Mouse (Mus musculus) left cerebral cortex, adult 2 months (tissue): Measurements from ENCODE around the gene Nlrc5. TPM values are rescaled to one million over a fixed set of nuclear protein-coding genes. Genes with fewer than 3 reads are reported as not detected.
A peak's percentile ranks its signal among the peaks of the same experiment; 100 is the strongest.

ENCODE experiments used
- DNase-seq, 2 experiments: peaks; one replicate each; pipeline ENCODE4 v3.0.0; 2021 to 2022; ENCODE audit warnings: low spot score in 2 of 2, mixed read lengths in 1 of 2; ENCODE audit errors: extremely low spot score in 1 of 2
- H3K27ac ChIP-seq: fragments of 200-600 bp; 2 replicates; pipeline ENCODE4 v1.8.1; 2022
- H3K4me3 ChIP-seq: fragments of 200-600 bp; 2 replicates; pipeline ENCODE4 v1.8.1; 2022
- CTCF ChIP-seq: fragments of 200-600 bp; IDR thresholded peaks from 2 replicates; pipeline ENCODE4 v1.8.1; 2022; ENCODE audit warnings: antibody characterized with exemption, mild to moderate bottlenecking, moderate library complexity
- intact Hi-C: fragments of 180-260 bp; cut with DNase I; formaldehyde crosslinking; loops from one replicate; pipeline ENCODE4 v1.15.1; 2025
- long read RNA-seq, 2 experiments: library from polyadenylated mRNA; stranded (forward); transcript quantifications; one replicate each; pipeline ENCODE4 v2.0.0; 2021; ENCODE audit warnings: borderline mapping rate in 2 of 2
- total RNA-seq, 2 experiments: library from RNA; stranded (reverse); gene quantifications; 2 replicates each; pipeline ENCODE4 v1.2.3; 2021

The Nlrc5 gene
- under 1 TPM; 0.51 to 0.59 TPM for total RNA-seq
- long read RNA-seq, experiment 1, result 0 reads
- long read RNA-seq, experiment 2, partial matches to known transcripts, result 1 of 1 reads
- long read RNA-seq, experiment 2, other reads (novel, unspliced or antisense), result 0 of 1 reads

GRCm38 (mm10) chr8:94433981-94434466, at the start of gene Nlrc5:
Nlrc5 (plus strand) TSS chr8:94434356.
- H3K4me3 ChIP-seq, result peak within 1 kb of the TSS; percentile 57
- intact Hi-C loops, result no loop called here
- no peak; the same call in 1 of the 2 replicates for TF ChIP-seq CTCF
- peak; percentile 32 to 47 for DNase-seq
- no peak within 1 kb of the TSS for H3K27ac ChIP-seq

- no peak for TF ChIP-seq CTCF
- Histone ChIP-seq H3K4me3 (peak overlapping the region; percentile 74), H3K27ac (peak overlapping the region; percentile 100)
- DNase-seq, result no peak
- intact Hi-C loops, result loop anchor here (5.0 kb wide), 1 partner anchor 317 kb away; no protein-coding TSS in a partner anchor
These were observed 48.5 kb upstream of the Nlrc5 start for GRCm38 (mm10) chr8:94385506-94386213.

DNA sequence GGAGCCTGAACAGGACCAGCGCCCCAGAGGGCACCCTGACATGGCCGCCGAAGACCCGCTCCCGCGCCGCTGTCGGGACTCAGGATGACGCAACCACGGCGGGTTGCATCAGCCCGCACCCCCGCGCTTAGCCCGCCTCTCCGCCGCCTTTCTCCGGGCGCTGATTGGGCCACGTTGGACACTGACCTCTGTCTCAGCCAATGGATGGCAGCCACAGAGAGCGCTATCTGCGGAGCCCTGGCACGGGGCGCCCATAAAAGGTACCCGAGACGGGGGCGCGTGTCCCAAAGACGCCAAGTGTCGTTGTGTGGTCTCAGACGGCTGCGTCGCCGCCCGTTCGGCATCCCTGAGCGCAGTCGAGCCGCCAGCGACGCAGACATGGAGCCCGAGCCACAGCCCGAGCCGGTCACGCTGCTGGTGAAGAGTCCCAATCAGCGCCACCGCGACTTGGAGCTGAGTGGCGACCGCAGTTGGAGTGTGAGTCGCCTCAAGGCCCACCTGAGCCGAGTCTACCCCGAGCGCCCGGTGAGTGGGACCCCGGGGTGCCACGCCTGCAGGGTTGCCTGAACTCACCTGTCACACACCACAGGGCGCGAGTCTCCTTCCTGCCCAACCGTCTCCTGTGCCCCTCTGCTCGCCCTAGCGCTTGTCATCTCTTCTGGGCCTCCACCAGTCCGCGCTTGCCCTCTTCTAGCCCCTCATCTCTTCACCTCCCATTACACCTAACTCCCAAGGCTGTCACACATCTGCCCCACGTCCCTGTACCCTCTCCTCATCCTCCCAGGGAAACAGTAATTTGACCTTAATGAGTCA, 47.7 kb upstream of the Nlrc5 start, which contains the start of gene Herpud1:
Herpud1 (plus strand) TSS at position 225 of the 813 bp plus-strand sequence.
- peak; percentile 99 for DNase-seq
- TF ChIP-seq CTCF, result no peak
- intact Hi-C loops, result loop anchor here (5.0 kb wide), 1 partner anchor 316 kb away; no protein-coding TSS in a partner anchor
- peak within 1 kb of the TSS; percentile 100 for H3K27ac ChIP-seq
- H3K4me3 ChIP-seq, result peak within 1 kb of the TSS; percentile 74

- H3K27ac ChIP-seq, result peak overlapping the region; percentile 100
- H3K4me3 ChIP-seq, result peak overlapping the region; percentile 74
- DNase-seq, result peak; percentile 66 to 74
- intact Hi-C loops, result loop anchor here (5.0 kb wide), 1 partner anchor 315 kb away; no protein-coding TSS in a partner anchor
- TF ChIP-seq CTCF, result no peak; the same call in 1 of the 2 replicates
These were observed 47.0 kb upstream of the Nlrc5 start for GRCm38 (mm10) chr8:94387027-94387684.

DNA sequence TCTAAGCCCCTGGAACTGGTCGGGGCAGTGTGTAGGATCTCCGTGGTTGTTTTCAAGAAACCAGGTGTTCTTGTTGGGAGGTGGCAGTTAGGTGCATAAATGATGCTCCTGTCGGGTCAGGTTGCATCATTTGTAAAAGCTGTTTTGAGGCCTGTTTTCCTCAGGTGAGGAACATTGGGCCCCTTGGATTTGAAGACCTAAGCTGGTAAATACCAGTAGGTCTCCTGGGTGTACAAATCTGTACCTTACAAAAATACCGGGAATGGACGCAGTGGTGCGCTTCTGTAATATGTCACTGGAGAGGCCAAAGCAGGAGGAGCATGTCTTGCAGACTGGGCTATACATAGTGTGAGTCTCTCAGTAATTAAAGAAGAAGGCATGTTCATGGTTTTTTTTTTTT, 46.4 kb upstream of the Nlrc5 start:
- Histone ChIP-seq H3K4me3 (peak overlapping the region; percentile 74), H3K27ac (peak overlapping the region; percentile 100)
- no peak for DNase-seq
- TF ChIP-seq CTCF, result no peak
- intact Hi-C loops, result loop anchor here (2.0 to 5.0 kb wide), 2 partner anchors 45 to 315 kb away; no protein-coding TSS in a partner anchor

- intact Hi-C loops, result loop anchor here (2.0 to 5.0 kb wide), 2 partner anchors 47 to 313 kb away; no protein-coding TSS in a partner anchor
These were observed 44.6 kb upstream of the Nlrc5 start for GRCm38 (mm10) chr8:94389531-94389930.

GRCm38 (mm10) chr8:94390429-94390828, 43.7 kb upstream of the Nlrc5 start:
- intact Hi-C loops, result no loop called here
- no peak overlapping the region for H3K4me3 ChIP-seq
- no peak for DNase-seq
- H3K27ac ChIP-seq, result no peak overlapping the region
- no peak for TF ChIP-seq CTCF

More at GRCm38 (mm10) chr8:94389531-94389930, 44.6 kb upstream of the Nlrc5 start:
- Histone ChIP-seq H3K4me3 (no peak overlapping the region), H3K27ac (no peak overlapping the region)
- TF ChIP-seq CTCF, result no peak
- no peak for DNase-seq

- intact Hi-C loops, result no loop called here
- no peak for TF ChIP-seq CTCF
- H3K27ac ChIP-seq, result no peak overlapping the region
- DNase-seq, result no peak
- H3K4me3 ChIP-seq, result no peak overlapping the region
These were observed 43.2 kb upstream of the Nlrc5 start for GRCm38 (mm10) chr8:94390910-94391309.

GRCm38 (mm10) chr8:94392147-94392546, 42.0 kb upstream of the Nlrc5 start:
- TF ChIP-seq CTCF, result peak; percentile 48
- intact Hi-C loops, result no loop called here
- peak; percentile 32 to 36 for DNase-seq
- Histone ChIP-seq H3K4me3 (no peak overlapping the region), H3K27ac (no peak overlapping the region)

GRCm38 (mm10) chr8:94392648-94393047, 41.5 kb upstream of the Nlrc5 start:
- DNase-seq, result no peak
- Histone ChIP-seq H3K4me3 (no peak overlapping the region), H3K27ac (no peak overlapping the region)
- intact Hi-C loops, result no loop called here
- no peak for TF ChIP-seq CTCF
